Mouse (Mus musculus): Measurements from ENCODE around the gene AU021092.
"Not testable (repeated sequence)": the region's sequence is repeated elsewhere in the genome, so short reads cannot be mapped to it uniquely, and the experiment has no call there.

AU021092 gene

DNA sequence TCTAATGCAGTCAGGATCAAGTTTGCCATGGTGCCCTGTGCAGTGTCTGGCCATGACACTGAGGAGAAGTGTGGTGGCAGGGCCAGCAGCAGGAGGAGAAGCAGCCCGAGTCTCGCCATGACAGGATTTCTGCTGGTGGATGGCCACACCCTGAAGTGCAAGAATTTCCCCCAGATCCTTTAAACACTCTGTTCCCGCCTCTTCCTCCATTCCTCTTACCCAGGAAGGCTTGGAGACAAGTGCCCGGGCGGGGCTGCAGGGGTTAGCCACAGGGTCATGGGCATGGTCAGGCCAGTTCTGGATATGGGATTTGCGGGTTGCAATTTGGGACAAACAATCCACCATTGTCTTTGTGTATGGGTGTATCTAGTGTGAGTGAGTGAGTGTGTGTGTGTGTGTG lies at the start of gene AU021092:
TSS of gene AU021092 (minus strand) at position 160 of the 400 bp plus-strand sequence.
- no peak for DNase-seq (ENCODE audit: low spot score)

DNA sequence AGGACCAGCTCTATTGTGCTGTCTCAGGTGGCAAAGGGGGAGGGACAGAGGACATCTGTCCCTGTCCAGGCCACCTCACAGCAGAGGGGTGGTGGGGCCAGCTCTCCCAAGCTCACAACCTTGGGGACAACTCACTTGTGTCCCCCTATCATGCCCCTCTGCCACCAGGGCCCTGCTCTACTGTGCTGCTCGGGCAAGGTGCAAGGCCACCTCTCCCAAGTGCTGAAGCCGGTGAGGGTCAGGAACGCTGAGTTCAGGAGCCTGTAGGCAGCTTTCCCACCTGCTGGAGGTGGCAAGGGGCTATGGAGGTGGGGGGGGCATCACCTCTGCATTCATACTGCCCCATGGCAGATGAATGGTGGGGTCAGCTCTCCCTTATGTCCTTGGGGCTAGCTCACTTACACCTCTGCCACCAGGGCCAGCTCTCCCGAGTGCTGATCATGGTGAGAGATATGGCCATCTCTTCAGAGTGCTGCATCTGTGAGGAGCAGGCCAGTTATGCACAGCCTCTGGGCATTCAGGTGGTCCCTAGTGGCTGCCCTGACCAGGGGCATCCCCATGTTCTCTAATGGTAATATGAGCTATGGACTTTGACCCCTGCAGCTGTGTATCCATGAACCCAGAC lies 49.4 kb upstream of the AU021092 start:
- no peak for DNase-seq (ENCODE audit: low spot score)

- no peak for DNase-seq (ENCODE audit: low spot score)
Measured at GRCm38 (mm10) chr16:5263926-5264325, 41.8 kb upstream of the AU021092 start.

DNA sequence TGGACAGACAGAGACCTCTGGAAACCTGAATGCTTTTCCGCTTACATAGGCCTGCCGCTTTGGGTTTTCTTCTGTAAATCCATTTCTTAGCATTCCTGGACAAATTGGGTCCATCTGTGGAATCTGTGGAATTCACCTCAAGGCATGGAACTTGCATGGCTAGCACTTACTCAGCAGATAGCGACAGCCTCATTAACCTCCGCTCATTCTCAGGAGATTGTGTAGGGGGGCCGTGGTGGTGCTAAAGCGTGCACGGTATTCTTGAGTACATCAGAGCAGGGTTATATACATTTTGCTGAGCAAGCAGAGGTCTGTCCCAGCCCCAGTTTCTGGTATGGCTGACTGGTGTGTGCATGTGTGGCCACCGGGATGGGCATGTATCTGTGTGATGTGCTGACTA lies 41.1 kb upstream of the AU021092 start:
- DNase-seq (ENCODE audit: low spot score), result no peak

DNA sequence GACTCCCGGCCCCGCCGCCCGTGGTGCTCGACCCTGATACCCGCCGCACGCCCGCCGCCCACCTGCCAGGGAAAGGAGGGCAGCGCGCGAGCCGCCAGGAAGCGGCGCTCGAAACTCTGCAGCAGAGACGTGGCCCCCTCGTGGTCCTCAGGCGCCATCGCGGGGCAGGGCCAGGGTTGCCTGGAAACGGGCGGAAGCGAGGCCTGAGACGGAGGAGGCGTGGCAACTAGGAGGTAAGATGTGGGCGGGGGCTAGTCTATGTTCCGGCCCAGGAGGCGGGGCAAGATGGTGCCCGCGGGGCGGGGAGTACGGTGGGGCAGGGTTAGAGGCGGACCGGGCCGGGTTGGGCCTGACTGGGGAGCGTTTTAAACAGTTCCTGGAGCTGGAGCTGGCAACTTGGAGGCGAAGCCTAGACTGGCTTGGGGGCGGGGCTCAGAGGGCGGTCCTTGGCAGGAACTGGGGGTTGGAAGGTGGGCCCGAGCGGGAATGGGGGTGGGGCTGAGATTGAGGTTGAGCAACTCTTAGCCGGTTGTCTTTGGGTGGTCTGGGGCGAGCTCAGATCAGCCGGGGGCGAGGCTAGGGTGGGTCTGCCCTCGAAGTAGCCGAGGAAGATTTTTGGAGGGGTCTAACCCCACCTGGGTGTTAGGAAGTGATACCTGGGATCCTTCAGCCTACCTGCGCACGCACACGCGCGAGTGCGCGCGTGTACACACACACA lies 33.8 kb upstream of the AU021092 start, which contains the start of gene Eef2kmt:
TSS of gene Eef2kmt (minus strand) at position 205 of the 718 bp plus-strand sequence.
- DNase-seq (ENCODE audit: low spot score), result peak; percentile 96

DNA sequence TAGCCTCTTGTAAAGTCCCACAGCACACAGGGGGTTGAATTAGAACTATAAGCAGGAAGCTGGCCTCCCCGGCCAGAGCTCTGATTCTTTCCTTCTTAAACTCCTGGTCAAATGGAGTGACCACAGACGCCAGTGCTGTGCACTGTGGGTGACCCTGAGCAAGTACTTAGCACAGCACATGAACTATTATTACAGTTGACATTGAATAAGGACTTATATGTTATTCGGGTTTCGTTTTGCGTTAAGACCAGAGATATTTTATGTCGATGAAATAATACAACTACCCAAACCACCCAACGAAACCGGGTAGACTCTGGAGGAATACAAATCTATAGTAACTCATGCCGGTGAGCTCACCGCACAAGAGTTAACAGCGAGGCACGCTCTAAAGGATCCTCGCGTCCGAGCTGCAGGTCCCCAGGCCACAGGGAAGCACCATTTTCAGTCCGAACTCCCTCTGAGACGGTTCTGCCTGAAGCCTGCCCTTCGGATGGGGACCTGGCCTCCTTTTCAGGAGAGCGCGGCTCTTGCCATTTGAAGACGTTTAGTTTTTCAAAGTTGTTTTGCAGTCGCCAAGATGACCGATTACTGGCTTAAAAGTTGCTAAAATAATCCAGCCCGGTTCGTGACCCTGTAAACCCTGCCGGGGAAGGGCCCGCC lies 33.1 kb upstream of the AU021092 start:
- no peak for DNase-seq (ENCODE audit: low spot score)

DNA sequence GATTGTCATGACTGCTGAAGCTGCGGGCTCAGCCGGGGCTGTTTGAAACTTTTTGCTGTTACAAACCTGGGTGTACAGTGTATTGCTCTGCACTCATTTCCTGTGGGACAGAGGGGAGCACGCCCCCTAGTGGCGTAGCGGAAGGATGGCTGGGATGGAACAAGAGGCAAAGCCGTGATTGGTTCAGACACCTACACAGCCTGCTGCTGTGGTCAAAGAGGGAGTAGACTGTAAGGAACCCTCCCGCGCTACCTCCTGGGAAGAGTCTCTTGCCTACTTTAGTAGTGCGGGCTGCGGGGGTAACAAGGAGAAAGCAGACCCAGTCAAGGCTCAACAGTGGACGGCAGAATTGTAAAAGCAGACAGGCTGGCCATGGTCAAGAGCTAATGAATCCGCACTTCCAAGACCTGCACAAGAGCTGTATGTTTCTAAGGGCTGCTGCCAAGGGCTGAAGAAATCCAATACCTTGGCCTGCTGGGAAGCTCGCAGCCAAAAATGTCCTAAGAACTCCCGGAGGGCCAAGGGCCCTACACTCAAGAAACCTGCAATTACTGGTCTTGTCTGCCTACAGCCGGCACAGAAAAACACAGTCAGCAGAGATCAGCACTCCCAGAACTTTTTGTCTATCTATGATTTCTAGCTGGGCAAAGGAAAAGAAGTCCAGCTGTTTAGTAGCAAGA lies 32.4 kb upstream of the AU021092 start:
- peak; percentile 38 for DNase-seq (ENCODE audit: low spot score)

DNA sequence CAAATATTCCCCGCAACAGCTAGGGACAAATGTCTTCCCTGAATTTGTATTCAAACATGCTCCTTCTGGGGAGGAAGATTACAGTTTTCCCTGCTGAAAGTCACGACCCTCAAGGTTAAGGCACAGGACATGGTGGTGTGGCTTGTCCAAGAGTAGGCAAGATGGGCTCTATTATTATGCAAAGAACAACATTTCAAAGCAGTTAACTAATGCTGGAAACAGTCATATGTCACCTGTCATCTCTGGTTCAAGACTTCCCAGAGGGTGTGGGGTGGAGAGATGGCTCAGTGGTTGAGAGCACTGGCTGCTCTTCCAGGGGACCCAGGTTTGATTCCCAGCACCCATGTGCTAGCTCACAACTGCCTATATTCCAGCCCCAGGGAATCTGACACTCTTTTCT lies 30.2 kb upstream of the AU021092 start:
- no peak for DNase-seq (ENCODE audit: low spot score)

DNA sequence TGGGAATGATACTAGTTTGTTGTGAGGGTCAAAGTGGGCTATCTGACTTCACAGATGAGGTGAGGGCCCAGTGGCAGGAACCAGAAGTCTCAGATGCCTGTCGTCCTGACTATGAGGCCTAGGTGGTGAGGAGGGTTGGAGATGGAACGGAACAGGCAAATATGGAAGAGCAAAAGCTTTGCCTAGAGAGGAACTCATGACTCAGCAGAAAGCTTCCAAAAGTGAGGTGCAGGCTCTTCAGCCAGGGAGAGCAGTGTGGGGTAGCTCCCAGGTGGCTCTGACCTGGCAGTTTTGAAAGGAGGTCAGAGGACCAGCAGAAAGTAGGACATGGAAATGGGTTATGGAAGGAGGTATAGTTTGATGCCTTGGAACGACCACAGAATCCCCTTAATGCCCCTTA lies 28.8 kb upstream of the AU021092 start:
- no peak for DNase-seq (ENCODE audit: low spot score)

- no peak for DNase-seq (ENCODE audit: low spot score)
Measured at GRCm38 (mm10) chr16:5244411-5244810, 22.3 kb upstream of the AU021092 start.

GRCm38 (mm10) chr16:5242882-5243281 lies 20.8 kb upstream of the AU021092 start:
- DNase-seq (ENCODE audit: low spot score), result no peak

- no peak for DNase-seq (ENCODE audit: low spot score)
Measured at GRCm38 (mm10) chr16:5242355-5242754, 20.3 kb upstream of the AU021092 start.

- peak; percentile 72 for DNase-seq (ENCODE audit: low spot score)
Measured at GRCm38 (mm10) chr16:5233418-5234313, 11.6 kb upstream of the AU021092 start, which contains the start of gene Alg1. Alg1 (plus strand) TSS chr16:5233621.

DNA sequence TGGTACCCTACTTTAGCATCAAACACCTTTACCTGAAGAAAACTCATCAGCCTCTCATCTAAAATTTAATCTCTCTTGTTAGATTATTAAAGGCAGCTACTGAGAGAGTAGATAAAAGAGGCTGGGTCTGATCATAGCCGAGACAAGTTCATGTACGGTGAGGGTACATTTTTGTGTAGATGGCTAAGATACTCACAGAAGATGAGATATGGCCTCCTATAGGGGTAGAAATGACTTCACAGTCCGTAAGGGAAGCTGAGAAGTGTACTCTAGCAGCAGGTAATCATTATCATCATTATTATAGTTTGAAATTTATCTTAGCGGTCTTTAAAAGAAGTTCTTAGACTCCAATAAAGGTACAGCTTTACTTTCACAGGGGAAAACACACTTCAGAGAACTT lies 10.9 kb upstream of the AU021092 start:
- no peak for DNase-seq (ENCODE audit: low spot score)

DNA sequence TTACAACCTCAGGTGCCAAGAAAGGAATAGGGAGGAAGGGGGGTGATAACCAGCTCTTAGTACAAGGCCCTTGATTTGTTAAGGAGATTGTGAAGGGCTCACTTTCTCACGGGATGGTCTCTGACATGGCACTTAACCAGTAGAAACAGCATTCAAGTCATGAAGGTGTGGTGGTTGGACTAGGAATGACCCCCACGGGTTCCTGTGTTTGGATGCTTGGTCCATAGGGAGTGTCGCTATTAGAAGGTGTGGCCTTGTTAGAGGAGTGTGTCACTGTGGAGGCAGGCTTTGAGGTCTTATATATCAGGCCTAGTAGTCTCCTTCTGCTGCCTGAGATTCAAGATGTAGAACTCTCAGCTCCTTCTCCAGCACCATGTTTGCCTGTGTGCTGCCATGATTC lies 6.0 kb upstream of the AU021092 start:
- DNase-seq (ENCODE audit: low spot score), result not testable (repeated sequence)

DNA sequence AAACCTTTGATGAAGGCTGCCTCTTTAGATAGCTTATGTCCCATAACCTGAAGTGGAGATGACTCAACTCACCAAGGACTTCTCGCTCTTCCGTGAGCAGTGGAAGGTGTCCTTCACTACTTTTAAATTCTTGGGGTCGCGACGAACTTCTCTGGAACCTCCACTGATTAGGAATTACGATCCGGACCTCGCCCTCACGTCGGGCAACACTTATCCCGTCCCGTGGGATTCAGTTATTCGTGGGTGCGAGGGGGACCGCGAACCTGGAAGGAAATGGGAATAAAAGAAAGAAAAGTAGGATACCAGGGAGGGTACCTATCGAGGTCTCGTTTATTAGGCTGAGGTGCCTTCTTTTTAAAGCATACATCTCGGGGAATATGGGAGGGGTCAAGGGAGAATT lies 5.4 kb upstream of the AU021092 start:
- DNase-seq (ENCODE audit: low spot score), result not testable (repeated sequence)

GRCm38 (mm10) chr16:5226534-5226933 lies 4.4 kb upstream of the AU021092 start:
- not testable (repeated sequence) for DNase-seq (ENCODE audit: low spot score)

GRCm38 (mm10) chr16:5221403-5221802 lies 696 bp downstream of the AU021092 start:
- DNase-seq (ENCODE audit: low spot score), result no peak

GRCm38 (mm10) chr16:5217341-5218133 lies 4.6 kb downstream of the AU021092 start:
- DNase-seq (ENCODE audit: low spot score), result no peak

DNA sequence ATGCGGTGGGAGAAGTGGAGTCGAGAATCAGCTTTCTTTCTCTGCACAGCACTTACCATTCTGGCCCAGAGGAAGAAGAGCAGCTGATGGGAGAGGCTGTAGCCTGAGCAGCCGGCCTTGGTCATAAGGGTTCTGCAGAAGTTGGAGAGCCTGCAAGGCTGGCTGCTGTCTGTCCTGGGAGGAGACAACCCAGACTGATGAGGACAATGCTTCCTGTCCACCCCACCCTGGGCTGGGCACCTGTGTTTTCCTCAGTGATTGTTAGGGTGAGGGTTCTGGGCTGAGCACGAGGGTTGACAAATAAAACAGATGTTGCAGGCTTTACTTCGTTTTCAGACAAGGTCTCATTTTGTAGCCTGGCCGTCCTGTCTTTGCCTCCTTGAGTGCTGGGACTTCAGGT lies 5.4 kb downstream of the AU021092 start:
- no peak for DNase-seq (ENCODE audit: low spot score)

DNA sequence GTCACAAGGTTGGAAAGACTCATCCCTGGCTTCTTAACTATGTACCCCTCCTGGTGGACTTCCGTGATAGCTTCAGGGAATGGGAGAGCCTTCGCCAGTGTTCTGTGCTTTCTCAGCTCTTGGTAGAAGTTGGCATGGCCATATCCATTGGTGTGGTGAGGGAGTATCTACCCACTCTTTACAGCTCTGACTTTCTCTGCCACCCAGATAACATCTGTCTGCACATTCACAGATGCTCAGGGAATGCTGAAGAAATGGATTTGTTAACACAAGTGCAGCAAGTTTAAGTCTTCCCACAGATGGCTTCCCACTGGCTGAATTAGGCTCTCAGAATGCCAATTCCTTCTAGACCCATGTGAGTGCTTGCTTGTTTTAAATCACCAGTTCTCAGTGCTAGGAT lies 8.0 kb downstream of the AU021092 start:
- no peak for DNase-seq (ENCODE audit: low spot score)

Measured in layer of hippocampus, adult 9-10 months (tissue).